In the genomic region with DNA sequence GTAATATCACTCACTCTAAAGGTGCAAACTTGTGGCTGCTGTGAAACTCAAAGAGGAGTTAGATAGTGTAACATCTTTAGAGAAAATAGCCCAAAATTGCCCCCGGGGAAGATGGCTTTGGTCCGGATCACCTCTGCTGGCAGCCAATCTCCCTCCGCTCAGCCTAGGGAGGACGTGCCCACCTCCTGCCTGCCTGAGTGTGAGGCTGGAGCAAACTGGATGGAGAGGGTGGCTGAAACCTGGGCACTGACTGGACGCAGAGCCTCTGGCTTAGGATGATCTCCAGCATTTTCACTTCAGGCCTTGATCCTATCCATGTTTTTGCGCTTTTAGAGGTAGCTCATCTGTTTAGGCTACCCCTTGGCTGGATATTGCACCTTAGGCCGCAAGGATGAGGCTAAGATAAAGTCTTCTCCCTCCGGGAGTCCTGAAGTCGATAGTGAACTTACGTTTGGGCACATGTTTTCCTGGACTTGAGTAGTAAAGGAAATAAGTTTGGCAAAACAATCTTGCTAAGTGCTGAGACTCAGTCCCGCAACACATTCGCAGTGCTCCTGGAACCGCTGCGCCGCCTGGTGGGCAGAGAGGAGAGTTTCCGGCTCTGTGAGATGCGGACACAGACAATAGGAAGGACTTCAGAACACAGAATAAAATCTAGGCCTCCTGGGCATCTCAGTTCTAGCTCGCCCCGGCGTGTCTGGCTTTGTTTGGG, we compare ENCODE assay signal across 8 mouse cellular contexts. TPM values are rescaled to one million over a fixed set of nuclear protein-coding genes. Genes with fewer than 3 reads are reported as not detected.
DNase-seq lines count a peak whose midpoint lies in the region; ATAC-seq and TF ChIP-seq lines count a peak whose summit lies in the region.

No protein-coding gene starts in this region.

- H3K27ac ChIP-seq in CH12.LX (ENCODE audit: insufficient read depth, low read depth) = no peak overlapping the region
- no peak overlapping the region for H3K27ac ChIP-seq in forebrain, embryonic 13.5 days
- H3K27ac ChIP-seq in lung, embryonic 15.5 days = peak overlapping the region; percentile 94

- H3K4me1 ChIP-seq in CH12.LX (ENCODE audit: control insufficient read depth in 1 of 2, insufficient read depth in 2 of 2) = peaks cover 20 to 38% of the 10 kb centered on the region in 2 experiments
- H3K4me1 ChIP-seq in forebrain, embryonic 13.5 days = peaks cover 37% of the 10 kb centered on the region
- peaks cover 35% of the 10 kb centered on the region for H3K4me1 ChIP-seq in lung, embryonic 15.5 days

- intact Hi-C loops in heart, postnatal 14 days (cut with DNase I) = loop anchor here (1.0 kb wide), 1 partner anchor 31 kb away; no protein-coding TSS in a partner anchor

- TF ChIP-seq RAD21 in CH12.LX (IDR thresholded peaks at IDR 0.05; ENCODE audit: low read depth, low read length) = peak; percentile 86

- H3K27me3 ChIP-seq in CH12.LX (replicated peaks) = peaks cover 7% of the 10 kb centered on the region
- H3K27me3 ChIP-seq in forebrain, embryonic 13.5 days = peaks cover 43% of the 10 kb centered on the region
- H3K27me3 ChIP-seq in lung, embryonic 15.5 days = peaks cover 8% of the 10 kb centered on the region; the same call in 1 of the 2 replicates

- TF ChIP-seq CTCF in CH12.LX (conservative IDR thresholded peaks at IDR 0.05 in 1 of 2, IDR thresholded peaks at IDR 0.05 in 1 of 2; ENCODE audit: low read depth in 2 of 2, low read length in 2 of 2) = peak; percentile 96

- peak; percentile 82 for DNase-seq in CH12.LX (ENCODE audit: extremely low read depth)
- peak; percentile 27 for DNase-seq in c-Kit-negative CD71-positive TER-119-positive erythroid progenitor cells, embryonic 14.5 days (ENCODE audit: low read depth, low spot score)
- DNase-seq in heart, postnatal 14 days = peak; percentile 92 to 93
- peak; percentile 68 to 87 for DNase-seq in layer of hippocampus, adult 18-20 months (ENCODE audit: low spot score in 2 of 2)
- DNase-seq in thymus, adult 18-20 months = peak; percentile 56 to 60

- no peak for TF ChIP-seq EP300 in CH12.LX (IDR thresholded peaks at IDR 0.05; ENCODE audit: low read length)

- dilution Hi-C loops in CH12.LX (cut with MboI; ENCODE audit: extremely low pct_ligation_motif_present, extremely low pct_unique_long_range_greater_than_20kb, low sequenced_read_pairs) = no loop called here

- in situ Hi-C loops in CH12.LX (cut with MboI; ENCODE audit: low pct_ligation_motif_present, low pct_unique_long_range_greater_than_20kb, low sequenced_read_pairs) = no loop called here

- H3K4me2 ChIP-seq in CH12.LX (ENCODE audit: insufficient read depth, low read depth, poor library complexity, severe bottlenecking) = no peak overlapping the region
- H3K4me2 ChIP-seq in forebrain, embryonic 13.5 days = peak overlapping the region; percentile 95
- peak overlapping the region; percentile 85 for H3K4me2 ChIP-seq in lung, embryonic 15.5 days

- no peaks in the 10 kb centered on the region for H3K79me2 ChIP-seq in CH12.LX (replicated peaks; ENCODE audit: control insufficient read depth, extremely low read depth, insufficient read depth, poor library complexity, severe bottlenecking)

- ATAC-seq in forebrain, embryonic 13.5 days = peak; percentile 16; the same call in 1 of the 2 replicates
- no peak for ATAC-seq in lung, embryonic 15.5 days (ENCODE audit: borderline replicate concordance, extremely low read depth, low FRiP score, low TSS enrichment)
- ATAC-seq in neutrophil, adult 5-6 weeks (ENCODE audit: extremely low read depth, insufficient number of reproducible peaks, low FRiP score, poor library complexity, severe bottlenecking) = peak; percentile 66

- no peaks in the 10 kb centered on the region for H3K9me3 ChIP-seq in CH12.LX (replicated peaks; ENCODE audit: low read length)
- H3K9me3 ChIP-seq in forebrain, embryonic 13.5 days (replicated peaks) = no peaks in the 10 kb centered on the region
- H3K9me3 ChIP-seq in lung, embryonic 15.5 days = no peaks in the 10 kb centered on the region

- no peaks in the 10 kb centered on the region for H3K36me3 ChIP-seq in CH12.LX (replicated peaks in 1 of 2; ENCODE audit: control insufficient read depth in 1 of 2, insufficient read depth in 1 of 2, low read length in 1 of 2)
- no peaks in the 10 kb centered on the region for H3K36me3 ChIP-seq in forebrain, embryonic 13.5 days (ENCODE audit: poor library complexity, severe bottlenecking)
- H3K36me3 ChIP-seq in lung, embryonic 15.5 days = no peaks in the 10 kb centered on the region

- H3K9ac ChIP-seq in CH12.LX (ENCODE audit: insufficient read depth, low read depth) = no peak overlapping the region
- peak overlapping the region; percentile 65; the same call in 1 of the 2 replicates for H3K9ac ChIP-seq in forebrain, embryonic 13.5 days
- H3K9ac ChIP-seq in lung, embryonic 15.5 days = peak overlapping the region; percentile 77; the same call in 1 of the 2 replicates

- TF ChIP-seq POLR2A in CH12.LX (IDR thresholded peaks at IDR 0.05; ENCODE audit: low read depth, low read length) = no peak

- 12% methylated on average over 20 of the region's 20 CpGs for WGBS in forebrain, embryonic 13.5 days
- WGBS in lung, embryonic 15.5 days = 12% methylated on average over 20 of the region's 20 CpGs

- no peak overlapping the region for H3K4me3 ChIP-seq in CH12.LX (replicated peaks in 1 of 3; ENCODE audit: low read depth in 2 of 3, low read length in 2 of 3, poor library complexity in 1 of 3)
- peak overlapping the region; percentile 49 for H3K4me3 ChIP-seq in forebrain, embryonic 13.5 days
- H3K4me3 ChIP-seq in lung, embryonic 15.5 days = peak overlapping the region; percentile 64

TF ChIP-seq in CH12.LX, 34 proteins besides CTCF, POLR2A, EP300 and RAD21 (continues in another document):
- peak; percentile 12; the same call in 1 of the 2 replicates for TF ChIP-seq MEF2A (IDR thresholded peaks at IDR 0.05; ENCODE audit: borderline replicate concordance, low read depth, low read length)
- peak; percentile 74 for TF ChIP-seq ZC3H11A (IDR thresholded peaks at IDR 0.05; ENCODE audit: low read depth, low read length)
- peak; percentile 99 for TF ChIP-seq SMC3 (IDR thresholded peaks at IDR 0.05; ENCODE audit: low read depth, low read length)
- TF ChIP-seq UBTF (IDR thresholded peaks at IDR 0.05; ENCODE audit: low read depth, low read length) = no peak
- no peak for TF ChIP-seq JUND (conservative IDR thresholded peaks at IDR 0.05; ENCODE audit: low read depth, low read length)
- TF ChIP-seq MAZ (IDR thresholded peaks at IDR 0.05; ENCODE audit: low read depth, low read length) = peak; percentile 49; the same call in 1 of the 2 replicates
- TF ChIP-seq SIN3A (IDR thresholded peaks at IDR 0.05; ENCODE audit: low read length) = peak; percentile 51; the same call in 1 of the 2 replicates
- peak; percentile 66; the same call in 1 of the 2 replicates for TF ChIP-seq ELF1 (IDR thresholded peaks at IDR 0.05; ENCODE audit: low read depth, low read length)
- TF ChIP-seq TBP (conservative IDR thresholded peaks at IDR 0.05; ENCODE audit: low read depth, low read length) = no peak
- TF ChIP-seq ZMIZ1 (IDR thresholded peaks at IDR 0.05; ENCODE audit: low read depth, low read length) = no peak

RNA-seq across cellular contexts. Expression of a gene that starts 0.8 kb away (rescaled TPM):
- 0.59 and 0.93 TPM in 2 replicates for total RNA-seq in CH12.LX (2012; rRNA removed)
- 0.62 and 0.70 TPM in 2 replicates for total RNA-seq in CH12.LX (2014; rRNA removed)
- polyA plus RNA-seq in CH12.LX (2012; ENCODE audit: insufficient read length, low read depth) = 0.71 and 0.80 TPM in 2 replicates
- 9.5 and 10.9 TPM in 2 replicates for polyA plus RNA-seq in forebrain, embryonic 13.5 days (2015; fragmentation: Nextera tagmentation; extraction: Ambion mirVana)
- total RNA-seq in heart, postnatal 14 days (2021) = 10 to 100 TPM; 32.4 to 34.0 TPM
- 10 to 100 TPM in 1 of 2 experiments, 1 to 10 TPM in 1; 8.4 to 11.4 TPM for total RNA-seq in layer of hippocampus, adult 18-20 months (2021)
- 89.7 and 94.5 TPM in 2 replicates for polyA plus RNA-seq in lung, embryonic 15.5 days (2015; fragmentation: Nextera tagmentation; extraction: Ambion mirVana)
- 1.3 TPM in 1 of 2 replicates, not detected in the other for total RNA-seq in neutrophil, adult 5-6 weeks (2017)

RNA-seq across cellular contexts. Expression of a gene that starts 11.4 kb away (rescaled TPM):
- 47.8 and 50.9 TPM in 2 replicates for total RNA-seq in CH12.LX (2012; rRNA removed)
- total RNA-seq in CH12.LX (2014; rRNA removed) = 40.6 and 41.8 TPM in 2 replicates
- polyA plus RNA-seq in CH12.LX (2012; ENCODE audit: insufficient read length, low read depth) = 44.7 and 56.0 TPM in 2 replicates
- 25.8 and 32.7 TPM in 2 replicates for polyA plus RNA-seq in forebrain, embryonic 13.5 days (2015; fragmentation: Nextera tagmentation; extraction: Ambion mirVana)
- 10 to 100 TPM; 20.6 to 22.7 TPM for total RNA-seq in heart, postnatal 14 days (2021)
- total RNA-seq in layer of hippocampus, adult 18-20 months (2021) = 10 to 100 TPM; 43.7 to 52.2 TPM
- polyA plus RNA-seq in lung, embryonic 15.5 days (2015; fragmentation: Nextera tagmentation; extraction: Ambion mirVana) = 62.3 and 65.4 TPM in 2 replicates
- total RNA-seq in neutrophil, adult 5-6 weeks (2017) = 99.3 and 112 TPM in 2 replicates

RNA-seq across cellular contexts. Expression of a gene that starts 22.6 kb away (rescaled TPM):
- total RNA-seq in CH12.LX (2012; rRNA removed) (189 and 228 TPM in 2 replicates), CH12.LX (2014; rRNA removed) (45.8 and 52.7 TPM in 2 replicates)
- 70.4 and 74.8 TPM in 2 replicates for polyA plus RNA-seq in CH12.LX (2012; ENCODE audit: insufficient read length, low read depth)
- 100 and 106 TPM in 2 replicates for polyA plus RNA-seq in forebrain, embryonic 13.5 days (2015; fragmentation: Nextera tagmentation; extraction: Ambion mirVana)
- 10 to 100 TPM; 47.6 to 58.7 TPM for total RNA-seq in heart, postnatal 14 days (2021)
- 10 to 100 TPM; 64.2 to 66.9 TPM for total RNA-seq in layer of hippocampus, adult 18-20 months (2021)
- 122 and 130 TPM in 2 replicates for polyA plus RNA-seq in lung, embryonic 15.5 days (2015; fragmentation: Nextera tagmentation; extraction: Ambion mirVana)
- total RNA-seq in neutrophil, adult 5-6 weeks (2017) = 25.7 and 30.4 TPM in 2 replicates

RNA-seq across cellular contexts. Expression of a gene that starts 35.6 kb away (rescaled TPM):
- total RNA-seq in CH12.LX (2012; rRNA removed) (1.9 and 2.0 TPM in 2 replicates), CH12.LX (2014; rRNA removed) (0.36 TPM in 2 replicates)
- 1.4 and 1.9 TPM in 2 replicates for polyA plus RNA-seq in CH12.LX (2012; ENCODE audit: insufficient read length, low read depth)
- 36.6 and 43.2 TPM in 2 replicates for polyA plus RNA-seq in forebrain, embryonic 13.5 days (2015; fragmentation: Nextera tagmentation; extraction: Ambion mirVana)
- total RNA-seq in heart, postnatal 14 days (2021) = under 1 TPM; 0.68 to 0.76 TPM
- total RNA-seq in layer of hippocampus, adult 18-20 months (2021) = 10 to 100 TPM; 83.1 to 86.0 TPM
- polyA plus RNA-seq in lung, embryonic 15.5 days (2015; fragmentation: Nextera tagmentation; extraction: Ambion mirVana) = 7.2 and 7.9 TPM in 2 replicates
- total RNA-seq in neutrophil, adult 5-6 weeks (2017) = 2.2 and 2.3 TPM in 2 replicates

RNA-seq across cellular contexts. Expression of a gene that starts 36.0 kb away (rescaled TPM):
- total RNA-seq in CH12.LX (2012; rRNA removed) = 141 and 143 TPM in 2 replicates
- total RNA-seq in CH12.LX (2014; rRNA removed) = 127 and 180 TPM in 2 replicates
- polyA plus RNA-seq in CH12.LX (2012; ENCODE audit: insufficient read length, low read depth) = 198 and 230 TPM in 2 replicates
- polyA plus RNA-seq in forebrain, embryonic 13.5 days (2015; fragmentation: Nextera tagmentation; extraction: Ambion mirVana) = 221 and 237 TPM in 2 replicates
- total RNA-seq in heart, postnatal 14 days (2021) = 10 to 100 TPM; 71.9 to 72.8 TPM
- 10 to 100 TPM; 78.0 to 81.3 TPM for total RNA-seq in layer of hippocampus, adult 18-20 months (2021)
- polyA plus RNA-seq in lung, embryonic 15.5 days (2015; fragmentation: Nextera tagmentation; extraction: Ambion mirVana) = 282 and 311 TPM in 2 replicates
- 52.2 and 53.9 TPM in 2 replicates for total RNA-seq in neutrophil, adult 5-6 weeks (2017)

Comparison
In these comparisons a context has a peak if more than half of its experiments do, and no peak if none do; other contexts are left out.
1. DNase-seq: peak in every context shown above with its lines; median percentile 92 in heart, postnatal 14 days; 82 in CH12.LX; 78 in layer of hippocampus, adult 18-20 months; 58 in thymus, adult 18-20 months; 27 in c-Kit-negative CD71-positive TER-119-positive erythroid progenitor cells, embryonic 14.5 days.
2. H3K4me3 ChIP-seq: peak in forebrain, embryonic 13.5 days (single experiment) and lung, embryonic 15.5 days (single experiment); none in CH12.LX (0 of 3).